Mouse (Mus musculus): ENCODE measurements at regions not wholly inside any gene's neighbourhood (a gene's known extent, or its start where the extent isn't known, plus 50 kb on each side); places are given as distances from the start of the nearest gene placed in this dataset.
A peak's percentile ranks its signal among the peaks of the same experiment; 100 is the strongest.

DNA sequence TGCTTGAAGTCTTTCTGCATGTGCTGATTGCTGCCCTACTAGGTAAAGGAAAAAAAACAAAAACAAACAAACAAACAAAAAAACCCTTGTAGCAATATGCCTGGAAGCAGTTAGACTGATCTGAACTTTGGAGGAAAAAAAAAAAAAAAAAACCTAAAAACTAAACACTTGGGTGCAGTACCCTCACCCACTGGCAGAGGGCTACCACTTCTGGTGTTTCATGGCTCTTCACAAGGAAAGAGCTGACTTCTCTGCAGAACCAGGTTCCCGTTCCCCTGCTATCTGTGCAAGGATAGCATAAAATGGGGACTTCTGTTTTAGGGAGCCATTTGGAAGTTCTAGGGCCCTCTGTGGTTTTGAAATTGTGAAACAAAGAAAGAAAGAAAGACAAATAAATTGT lies 52.2 kb upstream of the Otud4 start:
- H3K4me1 ChIP-seq (ENCODE audit: control insufficient read depth, insufficient read depth), result no peaks in the 10 kb centered on the region
- DNase-seq (ENCODE audit: low spot score), result peak; percentile 63
- H3K36me3 ChIP-seq (replicated peaks; ENCODE audit: control insufficient read depth, insufficient read depth, low read length), result no peaks in the 10 kb centered on the region
- no peak overlapping the region for H3K4me2 ChIP-seq (ENCODE audit: low read depth, low read length)
- 0% methylated on average over 1 of the region's 1 CpGs for WGBS
- no peak overlapping the region for H3K4me3 ChIP-seq (ENCODE audit: low read depth, low read length)
- H3K9me3 ChIP-seq (replicated peaks; ENCODE audit: control insufficient read depth, low read length), result no peaks in the 10 kb centered on the region
- H3K27me3 ChIP-seq (ENCODE audit: control insufficient read depth, insufficient read depth, low read length), result no peaks in the 10 kb centered on the region
- H3K27ac ChIP-seq (ENCODE audit: low read depth), result no peak overlapping the region
- no peak for ATAC-seq (ENCODE audit: insufficient read depth, low read depth)
- peak; percentile 75 for TF ChIP-seq CTCF (IDR thresholded peaks at IDR 0.05; ENCODE audit: low read depth)
- no peak for TF ChIP-seq EP300 (IDR thresholded peaks at IDR 0.05; ENCODE audit: low read depth)
- no peak overlapping the region for H3K9ac ChIP-seq (replicated peaks; ENCODE audit: low read depth, low read length)

- H3K4me1 ChIP-seq (ENCODE audit: control insufficient read depth, insufficient read depth), result no peaks in the 10 kb centered on the region
- ATAC-seq (ENCODE audit: insufficient read depth, low read depth) (peak; percentile 76), DNase-seq (ENCODE audit: low spot score) (peak; percentile 88)
- no peak overlapping the region for H3K27ac ChIP-seq (ENCODE audit: low read depth)
- no peaks in the 10 kb centered on the region for H3K36me3 ChIP-seq (replicated peaks; ENCODE audit: control insufficient read depth, insufficient read depth, low read length)
- TF ChIP-seq CTCF (IDR thresholded peaks at IDR 0.05; ENCODE audit: low read depth) (peak; percentile 93), EP300 (IDR thresholded peaks at IDR 0.05; ENCODE audit: low read depth) (no peak)
- no peaks in the 10 kb centered on the region for H3K27me3 ChIP-seq (ENCODE audit: control insufficient read depth, insufficient read depth, low read length)
- H3K4me3 ChIP-seq (ENCODE audit: low read depth, low read length), result no peak overlapping the region
- no peak overlapping the region for H3K9ac ChIP-seq (replicated peaks; ENCODE audit: low read depth, low read length)
- 23% methylated on average over 3 of the region's 3 CpGs for WGBS
- no peaks in the 10 kb centered on the region for H3K9me3 ChIP-seq (replicated peaks; ENCODE audit: control insufficient read depth, low read length)
- no peak overlapping the region for H3K4me2 ChIP-seq (ENCODE audit: low read depth, low read length)
These were observed 54.5 kb upstream of the Otud4 start for GRCm38 (mm10) chr8:79584966-79585365.

GRCm38 (mm10) chr8:79583326-79583725 lies 56.1 kb upstream of the Otud4 start:
- 7% methylated on average over 6 of the region's 6 CpGs for WGBS
- no peak for ATAC-seq (ENCODE audit: insufficient read depth, low read depth)
- no peak for DNase-seq (ENCODE audit: low spot score)

DNA sequence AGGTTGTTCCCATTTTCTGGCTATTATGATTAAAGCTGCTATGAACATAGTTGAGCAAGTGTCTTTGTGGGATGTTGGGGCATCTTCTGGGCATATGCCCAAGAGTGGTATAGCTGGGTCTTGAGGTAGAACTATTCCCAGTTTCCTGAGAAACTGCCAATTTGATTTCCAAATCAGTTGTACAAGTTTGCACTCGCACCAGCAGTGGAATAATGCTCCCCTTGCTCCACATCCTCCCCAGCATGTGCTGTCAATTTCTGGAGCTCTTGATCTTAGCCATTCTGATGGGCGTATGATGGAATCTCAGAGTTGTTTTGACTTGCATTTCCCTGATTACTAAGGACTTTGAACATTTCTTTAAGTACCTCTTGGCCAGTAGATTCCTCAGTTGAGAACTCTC lies 57.2 kb upstream of the Otud4 start:
- WGBS, result 87% methylated on average over 2 of the region's 2 CpGs
- DNase-seq (ENCODE audit: low spot score), result no peak

More at GRCm38 (mm10) chr8:79583326-79583725, 56.1 kb upstream of the Otud4 start:
- no peaks in the 10 kb centered on the region for H3K36me3 ChIP-seq (replicated peaks; ENCODE audit: control insufficient read depth, insufficient read depth, low read length)
- H3K4me1 ChIP-seq (ENCODE audit: control insufficient read depth, insufficient read depth), result no peaks in the 10 kb centered on the region
- no peak overlapping the region for H3K27ac ChIP-seq (ENCODE audit: low read depth)
- no peak overlapping the region for H3K4me2 ChIP-seq (ENCODE audit: low read depth, low read length)
- no peaks in the 10 kb centered on the region for H3K27me3 ChIP-seq (ENCODE audit: control insufficient read depth, insufficient read depth, low read length)
- TF ChIP-seq CTCF (IDR thresholded peaks at IDR 0.05; ENCODE audit: low read depth), result peak; percentile 54
- TF ChIP-seq EP300 (IDR thresholded peaks at IDR 0.05; ENCODE audit: low read depth), result no peak
- H3K9me3 ChIP-seq (replicated peaks; ENCODE audit: control insufficient read depth, low read length), result no peaks in the 10 kb centered on the region
- H3K4me3 ChIP-seq (ENCODE audit: low read depth, low read length), result no peak overlapping the region
- no peak overlapping the region for H3K9ac ChIP-seq (replicated peaks; ENCODE audit: low read depth, low read length)

DNA sequence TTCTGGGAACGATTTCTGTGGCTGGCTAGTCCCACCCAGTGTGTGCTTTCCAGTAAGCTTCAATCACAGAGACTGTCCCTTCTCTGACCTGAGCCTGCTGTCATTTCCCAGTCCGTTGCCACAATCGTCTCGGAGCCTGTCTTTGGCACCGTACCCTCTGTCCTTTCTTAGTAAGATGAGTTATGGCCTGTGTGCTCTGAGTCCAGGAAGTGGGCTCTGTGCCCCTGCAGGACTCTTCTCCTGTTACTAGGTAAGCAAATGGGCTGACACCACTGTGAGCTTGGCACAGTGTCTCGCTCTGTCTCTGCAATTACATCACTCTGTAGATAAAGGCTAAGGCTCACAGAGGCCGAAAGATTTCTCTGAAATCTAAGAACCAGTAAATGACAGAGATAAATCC lies 63.3 kb upstream of the Otud4 start:
- Histone ChIP-seq H3K4me3 (ENCODE audit: low read depth, low read length) (no peak overlapping the region), H3K4me1 (ENCODE audit: control insufficient read depth, insufficient read depth) (0 out of 2 replicates have a peak, but pooled peaks cover 8% of the 10 kb centered on the region), H3K9ac (replicated peaks; ENCODE audit: low read depth, low read length) (no peak overlapping the region), H3K9me3 (replicated peaks; ENCODE audit: control insufficient read depth, low read length) (no peaks in the 10 kb centered on the region), H3K4me2 (ENCODE audit: low read depth, low read length) (no peak overlapping the region), H3K36me3 (replicated peaks; ENCODE audit: control insufficient read depth, insufficient read depth, low read length) (no peaks in the 10 kb centered on the region), H3K27ac (ENCODE audit: low read depth) (no peak overlapping the region), H3K27me3 (ENCODE audit: control insufficient read depth, insufficient read depth, low read length) (no peaks in the 10 kb centered on the region)
- TF ChIP-seq CTCF (IDR thresholded peaks at IDR 0.05; ENCODE audit: low read depth) (no peak), EP300 (IDR thresholded peaks at IDR 0.05; ENCODE audit: low read depth) (no peak)
- no peak; the same call in 1 of the 2 replicates for ATAC-seq (ENCODE audit: insufficient read depth, low read depth)
- DNase-seq (ENCODE audit: low spot score), result peak; percentile 44
- 18% methylated on average over 7 of the region's 7 CpGs for WGBS

More for the DNA sequence above, 57.2 kb upstream of the Otud4 start:
- TF ChIP-seq CTCF (IDR thresholded peaks at IDR 0.05; ENCODE audit: low read depth) (no peak), EP300 (IDR thresholded peaks at IDR 0.05; ENCODE audit: low read depth) (no peak)
- no peaks in the 10 kb centered on the region for H3K36me3 ChIP-seq (replicated peaks; ENCODE audit: control insufficient read depth, insufficient read depth, low read length)
- H3K9ac ChIP-seq (replicated peaks; ENCODE audit: low read depth, low read length), result no peak overlapping the region
- no peaks in the 10 kb centered on the region for H3K9me3 ChIP-seq (replicated peaks; ENCODE audit: control insufficient read depth, low read length)
- no peak overlapping the region for H3K4me2 ChIP-seq (ENCODE audit: low read depth, low read length)
- no peak overlapping the region for H3K27ac ChIP-seq (ENCODE audit: low read depth)
- no peak for ATAC-seq (ENCODE audit: insufficient read depth, low read depth)
- no peaks in the 10 kb centered on the region for H3K4me1 ChIP-seq (ENCODE audit: control insufficient read depth, insufficient read depth)
- H3K4me3 ChIP-seq (ENCODE audit: low read depth, low read length), result no peak overlapping the region
- no peaks in the 10 kb centered on the region for H3K27me3 ChIP-seq (ENCODE audit: control insufficient read depth, insufficient read depth, low read length)

DNA sequence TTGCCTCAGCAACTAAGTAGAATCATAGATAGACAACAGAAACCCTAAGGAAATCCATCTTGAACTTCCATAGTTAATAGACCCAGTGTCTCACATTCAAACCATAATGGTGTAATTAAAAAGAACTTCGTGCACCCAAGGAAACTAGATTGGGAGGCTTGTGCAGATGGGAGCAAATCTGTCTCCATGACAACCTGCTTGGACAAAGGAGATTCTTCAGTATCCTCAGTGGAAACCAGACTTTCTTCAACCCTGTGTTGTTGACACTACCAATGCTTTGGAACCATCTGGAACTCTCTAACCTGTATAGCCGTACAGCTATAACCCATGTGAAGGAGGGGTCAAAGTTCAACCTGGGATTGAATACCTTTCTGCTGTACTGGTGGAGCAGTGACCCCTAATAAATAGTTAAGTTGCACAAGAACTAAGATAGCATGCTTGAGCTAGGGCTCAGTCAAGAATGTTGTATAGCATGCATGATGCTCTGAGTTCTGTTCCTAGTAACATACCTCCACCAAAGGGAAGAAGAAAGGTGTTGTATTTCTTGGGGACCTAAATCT lies 64.2 kb upstream of the Otud4 start:
- WGBS, result 81% methylated on average over 2 of the region's 2 CpGs
- H3K4me3 ChIP-seq (ENCODE audit: low read depth, low read length), result no peak overlapping the region
- H3K36me3 ChIP-seq (replicated peaks; ENCODE audit: control insufficient read depth, insufficient read depth, low read length), result no peaks in the 10 kb centered on the region
- H3K4me2 ChIP-seq (ENCODE audit: low read depth, low read length), result no peak overlapping the region
- 0 out of 2 replicates have a peak, but pooled peaks cover 8% of the 10 kb centered on the region for H3K4me1 ChIP-seq (ENCODE audit: control insufficient read depth, insufficient read depth)
- TF ChIP-seq CTCF (IDR thresholded peaks at IDR 0.05; ENCODE audit: low read depth) (no peak), EP300 (IDR thresholded peaks at IDR 0.05; ENCODE audit: low read depth) (no peak)
- H3K9ac ChIP-seq (replicated peaks; ENCODE audit: low read depth, low read length), result no peak overlapping the region
- no peak for DNase-seq (ENCODE audit: low spot score)
- H3K9me3 ChIP-seq (replicated peaks; ENCODE audit: control insufficient read depth, low read length), result no peaks in the 10 kb centered on the region
- H3K27me3 ChIP-seq (ENCODE audit: control insufficient read depth, insufficient read depth, low read length), result no peaks in the 10 kb centered on the region
- H3K27ac ChIP-seq (ENCODE audit: low read depth), result no peak overlapping the region
- no peak for ATAC-seq (ENCODE audit: insufficient read depth, low read depth)
